Mouse (Mus musculus): ENCODE results near the gene Dclk2. TPM values are rescaled to one million over a fixed set of nuclear protein-coding genes. Genes with fewer than 3 reads are reported as not detected.

Gene Dclk2
- polyA plus RNA-seq, 1 experiment from 2014 or later = 88.8 TPM

Other genes with a start within 250 kb of the Dclk2 start
- 38.4 and 43.8 TPM in 2 replicates for gene Cd1d1, start 78.6 kb upstream of the Dclk2 start, polyA plus RNA-seq (2014; fragmentation: Nextera tagmentation; extraction: Ambion mirVana)